Mouse (Mus musculus) cerebellum, adult 8-10 months (tissue): ENCODE measurements at regions not wholly inside any gene's neighbourhood (a gene's known extent, or its start where the extent isn't known, plus 50 kb on each side); places are given as distances from the start of the nearest gene placed in this dataset.

Source experiments
- DNase-seq: peaks from one replicate; pipeline ENCODE4 v3.0.0; 2022

- no peak for DNase-seq
Observed at GRCm38 (mm10) chr15:61242161-61242681, 319.4 kb upstream of the A1bg start.

DNA sequence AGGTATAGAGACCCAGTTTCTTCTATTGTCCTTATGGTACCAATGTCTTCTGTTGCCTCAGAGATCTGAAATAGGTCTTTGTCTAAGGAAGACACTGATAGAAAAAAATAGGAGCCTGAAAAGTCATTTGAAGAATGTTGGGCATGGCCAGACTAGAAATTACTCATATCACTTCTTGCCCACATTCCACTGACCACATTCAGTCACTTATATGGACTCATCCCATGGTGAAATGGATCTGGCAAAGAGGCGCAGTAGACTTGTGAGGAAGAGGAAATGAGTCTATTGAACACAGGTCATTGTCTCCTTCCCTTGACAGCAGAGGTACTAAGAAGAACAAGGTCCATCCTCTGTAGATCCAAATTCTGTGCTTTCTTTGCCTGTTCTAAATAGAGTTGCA is 318.9 kb upstream of the A1bg start:
- DNase-seq = no peak

DNA sequence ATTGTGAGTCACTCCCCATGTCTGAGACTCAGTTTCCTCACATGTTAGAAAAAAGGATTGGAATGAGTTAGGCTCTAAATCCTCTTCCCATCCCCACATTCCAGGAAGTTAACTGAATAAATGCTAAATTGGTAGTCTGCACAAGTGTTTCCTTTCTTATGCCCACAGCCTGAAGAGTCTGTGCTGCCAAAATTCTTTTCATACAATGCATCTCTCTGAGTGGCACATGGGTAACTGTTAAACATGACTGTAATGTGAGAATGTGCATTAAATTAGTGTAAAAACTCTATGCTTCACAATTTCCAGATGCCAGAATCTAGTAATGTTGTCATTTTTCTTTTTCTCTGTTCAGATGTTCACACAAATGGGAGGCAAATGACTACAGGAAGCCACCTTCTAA is 317.5 kb upstream of the A1bg start:
- no peak for DNase-seq

GRCm38 (mm10) chr15:61239414-61239813 is 316.6 kb upstream of the A1bg start:
- no peak for DNase-seq

- DNase-seq = no peak
Observed at GRCm38 (mm10) chr15:61238996-61239395, 316.2 kb upstream of the A1bg start.

DNA sequence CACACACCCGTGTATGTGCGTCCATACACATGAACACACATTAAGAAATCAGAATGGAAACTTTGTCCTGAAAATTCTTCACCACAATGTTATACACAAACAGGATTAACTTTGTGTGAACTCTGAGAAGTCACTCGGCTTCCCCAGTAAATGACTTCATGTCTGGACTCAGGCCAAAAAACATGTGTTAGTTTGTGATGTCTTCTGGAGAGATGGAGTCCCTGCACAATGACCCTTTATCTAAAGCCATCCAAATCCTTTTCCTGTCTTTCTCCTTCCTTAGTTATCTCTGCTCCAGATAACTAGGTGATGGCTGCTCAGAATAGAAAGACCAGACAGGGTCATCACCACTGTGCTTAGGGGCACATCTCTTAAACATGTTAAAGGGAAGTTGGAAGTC is 306.8 kb upstream of the A1bg start:
- DNase-seq = no peak

DNA sequence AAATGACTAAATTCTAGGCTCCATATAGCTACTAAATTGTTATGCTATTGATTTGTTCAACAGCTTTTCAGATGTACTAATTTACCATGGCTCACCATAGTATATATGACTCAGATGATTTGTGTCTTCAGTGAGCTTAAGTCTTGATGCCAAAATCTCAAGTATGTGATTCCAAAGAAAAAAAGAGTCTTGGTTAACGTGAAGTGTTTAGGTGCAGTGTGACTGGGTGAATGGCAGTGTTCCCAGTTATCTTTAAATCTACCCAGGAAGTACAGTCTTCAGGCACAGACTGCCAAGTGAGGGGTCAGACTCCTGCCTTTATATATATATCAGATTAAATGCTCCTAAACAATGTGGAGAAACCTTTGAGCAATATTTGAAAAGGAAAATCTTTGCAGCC is 300.1 kb upstream of the A1bg start:
- DNase-seq = no peak

GRCm38 (mm10) chr15:61210161-61210560 is 287.3 kb upstream of the A1bg start:
- DNase-seq = no peak

DNA sequence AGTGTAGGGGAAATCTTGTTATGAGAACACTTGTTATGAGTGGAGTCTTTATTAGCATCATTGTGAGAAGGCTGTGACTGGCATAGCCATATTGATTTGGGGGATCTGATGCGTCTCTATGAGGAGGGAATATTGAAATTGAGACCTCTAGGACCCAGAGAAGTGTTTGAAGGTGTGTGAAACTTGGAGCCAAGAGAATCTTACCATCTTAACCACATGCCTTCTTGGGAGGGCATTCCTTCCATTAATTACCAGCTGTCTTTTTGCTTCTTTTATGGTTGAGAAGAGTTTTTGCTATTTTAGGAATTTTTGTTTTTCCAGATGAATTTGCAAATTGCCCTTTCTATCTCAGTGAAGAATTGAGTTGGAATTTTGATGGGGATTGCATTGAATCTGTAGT is 267.2 kb upstream of the A1bg start:
- no peak for DNase-seq

- DNase-seq = no peak
Observed at GRCm38 (mm10) chr15:61189481-61189880, 266.7 kb upstream of the A1bg start.

DNA sequence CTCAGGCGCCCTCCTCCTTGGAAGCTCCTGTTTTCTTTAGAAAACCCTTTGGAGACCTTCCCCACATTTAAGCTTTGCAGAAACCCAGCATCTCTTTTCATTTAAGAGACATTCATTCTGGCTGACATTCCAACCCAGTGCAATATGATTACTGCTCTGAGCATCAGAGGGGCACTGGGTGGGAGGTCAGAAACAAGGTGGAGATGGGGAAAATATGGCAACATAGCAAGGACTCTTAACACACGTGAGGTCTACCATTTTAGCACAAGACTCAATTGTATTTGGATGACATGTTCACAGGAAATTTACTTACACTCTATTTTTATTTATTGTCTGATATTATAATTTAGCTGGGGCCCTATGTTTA is 261.8 kb upstream of the A1bg start:
- no peak for DNase-seq

GRCm38 (mm10) chr15:61183751-61184596 is 261.2 kb upstream of the A1bg start:
- no peak for DNase-seq

- DNase-seq = no peak
Observed at GRCm38 (mm10) chr15:61183291-61183690, 260.5 kb upstream of the A1bg start.

- no peak for DNase-seq
Observed at GRCm38 (mm10) chr15:61168842-61169416, 246.1 kb upstream of the A1bg start.

GRCm38 (mm10) chr15:61165050-61165449 is 242.2 kb upstream of the A1bg start:
- no peak for DNase-seq

GRCm38 (mm10) chr15:61161397-61161796 is 238.6 kb upstream of the A1bg start:
- no peak for DNase-seq

DNA sequence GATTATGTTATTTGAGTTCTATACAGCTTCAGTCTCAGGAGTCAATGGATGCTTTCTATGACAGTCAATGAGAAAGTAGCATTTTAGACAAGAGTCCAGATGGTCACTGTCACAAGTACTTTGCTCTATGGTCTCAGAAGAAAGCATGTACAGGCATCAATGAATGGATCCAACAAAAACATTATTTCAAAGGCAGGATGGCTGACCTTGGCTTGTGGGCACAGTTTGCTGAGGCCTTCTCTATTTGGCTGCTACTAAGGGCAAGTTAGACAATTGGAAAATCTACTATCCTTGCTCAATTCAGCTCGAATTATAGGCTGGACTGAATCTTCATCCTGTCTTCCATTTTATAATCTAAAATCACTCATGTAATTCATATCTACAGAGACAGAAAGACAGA is 237.9 kb upstream of the A1bg start:
- no peak for DNase-seq

- no peak for DNase-seq
Observed at GRCm38 (mm10) chr15:61159552-61159951, 236.7 kb upstream of the A1bg start.

DNA sequence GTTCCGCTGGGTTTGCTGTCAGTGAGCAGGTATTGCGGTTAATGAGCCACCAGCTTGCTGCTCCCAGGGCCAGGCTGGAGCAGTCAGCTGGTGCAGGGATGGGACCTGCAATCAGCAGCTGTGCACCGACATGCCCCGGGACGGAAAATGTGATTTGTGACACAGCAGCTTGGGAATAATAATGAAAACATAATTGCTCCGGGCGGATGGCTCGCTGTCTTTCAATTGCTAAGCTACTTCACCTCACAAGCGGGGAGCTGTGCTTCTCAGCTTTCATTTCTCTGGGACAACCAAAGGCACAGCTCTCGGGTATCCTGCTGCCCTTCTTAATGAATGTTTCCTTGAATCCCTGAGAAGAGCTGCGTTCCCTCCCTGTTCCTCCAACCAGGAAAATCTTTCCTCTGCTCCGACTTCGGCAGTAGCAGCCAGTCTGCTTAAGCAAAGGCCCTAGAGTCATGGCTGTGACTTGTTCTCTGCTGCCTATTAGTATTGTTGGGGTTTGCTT is 235.3 kb upstream of the A1bg start:
- DNase-seq = no peak

DNA sequence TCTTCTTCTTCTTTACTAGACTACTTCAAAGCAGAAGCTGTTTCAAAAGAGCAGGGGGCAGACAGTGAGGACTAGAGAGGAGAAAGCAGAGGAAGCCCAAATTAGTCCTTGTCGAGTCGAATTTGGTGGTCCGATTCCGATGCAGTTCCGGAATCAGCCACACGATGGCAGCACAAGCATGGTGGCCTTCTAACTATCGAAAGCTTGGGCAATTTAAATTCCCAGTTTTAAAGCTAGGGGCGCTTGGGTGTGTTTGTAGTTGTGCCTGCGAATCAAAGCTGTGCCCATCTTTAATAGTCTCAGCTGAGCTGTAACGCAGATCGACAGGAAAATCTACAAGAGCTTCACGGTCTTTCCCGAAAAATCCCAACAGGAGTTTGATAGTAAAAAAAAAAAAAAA is 234.7 kb upstream of the A1bg start:
- peak; percentile 80 for DNase-seq

DNA sequence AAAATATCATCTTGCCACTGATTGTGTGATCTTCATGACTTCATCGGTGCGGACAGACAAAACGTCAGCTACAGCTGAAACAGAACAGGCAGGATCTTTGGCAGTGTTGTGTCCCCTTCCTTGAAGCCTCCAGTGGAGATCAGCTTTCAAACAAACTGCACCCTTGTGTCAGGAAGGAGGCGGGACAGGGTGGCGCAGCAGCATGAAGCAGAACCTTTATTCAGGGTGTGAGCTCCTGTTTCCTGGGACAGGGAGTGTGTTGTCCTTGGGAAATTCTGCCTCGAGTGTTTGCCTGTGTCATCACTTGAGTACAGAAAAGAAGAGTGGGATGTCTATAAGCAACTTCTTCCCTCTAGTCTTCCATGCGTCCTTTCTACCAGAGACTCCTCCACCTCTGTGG is 232.7 kb upstream of the A1bg start:
- no peak for DNase-seq

DNA sequence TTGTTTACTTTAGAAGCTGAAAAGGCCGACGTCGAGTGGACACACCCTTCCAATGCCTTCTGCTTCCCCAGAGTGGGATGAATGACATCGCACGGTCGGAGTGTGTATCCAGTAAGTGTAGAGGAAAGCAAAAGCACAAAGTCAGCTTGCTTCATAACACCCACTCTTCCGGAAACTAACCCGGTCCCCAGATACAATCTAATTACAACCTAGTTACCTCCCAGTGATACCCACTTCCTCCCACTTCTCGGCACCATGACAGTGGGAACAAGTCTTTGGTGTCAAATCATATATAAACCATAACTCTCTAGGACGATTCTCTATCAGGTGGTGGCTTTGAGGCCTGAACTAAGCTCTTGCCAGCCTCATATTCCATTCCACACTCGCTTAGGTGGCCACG is 231.4 kb upstream of the A1bg start:
- no peak for DNase-seq

DNA sequence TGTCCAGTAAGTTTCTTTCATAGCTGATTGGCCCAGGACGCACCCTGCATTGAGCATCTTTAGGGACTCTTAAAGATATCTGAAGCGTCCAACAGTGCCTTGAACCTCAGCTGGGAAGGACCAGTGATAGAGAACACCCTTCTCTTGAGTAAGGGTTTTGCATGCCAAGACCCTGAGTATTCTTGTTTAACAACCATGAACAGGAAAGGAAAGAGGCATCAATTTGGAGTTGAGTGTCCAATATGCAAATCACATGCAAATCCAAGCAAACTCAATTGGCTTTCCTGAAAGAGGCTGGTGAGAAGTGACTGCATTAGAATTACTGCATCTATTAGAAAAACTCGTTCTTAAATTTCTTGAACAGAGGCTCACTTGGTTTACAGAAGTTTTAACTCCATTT is 220.0 kb upstream of the A1bg start:
- no peak for DNase-seq

GRCm38 (mm10) chr15:61139151-61139550 is 216.3 kb upstream of the A1bg start:
- DNase-seq = no peak
